Mouse (Mus musculus) limb, embryonic 15.5 days (tissue): Measurements from ENCODE around the gene Sema4b. TPM values are rescaled to one million over a fixed set of nuclear protein-coding genes. Genes with fewer than 3 reads are reported as not detected.

Experiments used
- ATAC-seq: fragments of 200-750 bp; cut with Nextera tagmentation; 2 replicates; pipeline ENCODE4 v1.8.0; 2017; ENCODE audit warnings: low read depth, moderate TSS enrichment; ENCODE audit not compliant: insufficient number of reproducible peaks, low FRiP score, low TSS enrichment
- H3K27ac ChIP-seq: fragments of 300-500 bp; sonication (generic); 2 replicates; pipeline ENCODE4 v1.5.1; 2015; ENCODE audit warnings: moderate library complexity, mild to moderate bottlenecking, inconsistent platforms
- H3K27me3 ChIP-seq: fragments of 300-500 bp; sonication (generic); 2 replicates; pipeline ENCODE4 v1.6.1; 2015; ENCODE audit warnings: inconsistent platforms
- H3K36me3 ChIP-seq: fragments of 300-500 bp; sonication (generic); 2 replicates; pipeline ENCODE4 v1.6.1; 2015; ENCODE audit warnings: inconsistent platforms
- H3K4me1 ChIP-seq: fragments of 300-500 bp; sonication (generic); 2 replicates; pipeline ENCODE4 v1.6.1; 2015; ENCODE audit warnings: inconsistent platforms
- H3K4me2 ChIP-seq: fragments of 300-500 bp; sonication (generic); 2 replicates; pipeline ENCODE4 v1.6.1; 2015; ENCODE audit warnings: mild to moderate bottlenecking, inconsistent platforms
- H3K4me3 ChIP-seq: fragments of 300-500 bp; sonication (generic); 2 replicates; pipeline ENCODE4 v1.5.1; 2015; ENCODE audit warnings: mild to moderate bottlenecking, inconsistent platforms
- H3K9ac ChIP-seq: fragments of 300-500 bp; sonication (generic); 2 replicates; pipeline ENCODE4 v1.6.1; 2015; ENCODE audit warnings: inconsistent platforms
- H3K9me3 ChIP-seq: fragments of 300-500 bp; sonication (generic); 2 replicates; pipeline ENCODE4 v1.6.1; 2016; ENCODE audit warnings: inconsistent platforms
- WGBS: fragments of 180-500 bp; shearing (Covaris S2); methylation state at CpG from one replicate; pipeline ENCODE4 v1.1.7; 2015; 5-methylcytosine and 5-hydroxymethylcytosine counted together
- polyA plus RNA-seq: library from polyadenylated mRNA; unstranded; fragments of >200 nt; fragmentation: Nextera tagmentation; extraction: Ambion mirVana; gene quantifications from 2 replicates; pipeline ENCODE4 v1.2.1, GENCODE M21; 2015

Sema4b gene
- polyA plus RNA-seq, 1 experiment from 2014 or later: 18.1 TPM

- peak overlapping the region; percentile 64 for H3K4me3 ChIP-seq
- no peaks in the 10 kb centered on the region for H3K27me3 ChIP-seq
- peak overlapping the region; percentile 80 for H3K4me2 ChIP-seq
- H3K36me3 ChIP-seq: peaks cover 15% of the 10 kb centered on the region
- no peaks in the 10 kb centered on the region for H3K9me3 ChIP-seq
- under 1% methylated on average over 29 of the region's 29 CpGs for WGBS
- H3K9ac ChIP-seq: peak overlapping the region; percentile 44
- peak overlapping the region; percentile 69 for H3K27ac ChIP-seq
- no peak for ATAC-seq
- H3K4me1 ChIP-seq: peaks cover 16% of the 10 kb centered on the region
Observed at GRCm38 (mm10) chr7:80231971-80232488, 45.4 kb downstream of the Sema4b start.

- H3K27ac ChIP-seq: peak within 1 kb of the TSS; percentile 69
- peaks cover 10% of the 10 kb centered on the region for H3K36me3 ChIP-seq
- no peaks in the 10 kb centered on the region for H3K9me3 ChIP-seq
- H3K4me3 ChIP-seq: peak within 1 kb of the TSS; percentile 64
- H3K27me3 ChIP-seq: no peaks in the 10 kb centered on the region
- ATAC-seq: peak; percentile 98
- H3K9ac ChIP-seq: peak within 1 kb of the TSS; percentile 60
- peak within 1 kb of the TSS; percentile 80 for H3K4me2 ChIP-seq
- under 1% methylated on average over 55 of the region's 56 CpGs for WGBS
- peaks cover 16% of the 10 kb centered on the region for H3K4me1 ChIP-seq
Observed at GRCm38 (mm10) chr7:80232489-80233029, 45.9 kb downstream of the Sema4b start, which contains the start of the genes Cib1 and Gdpgp1. Gene Cib1, minus strand, starts transcription at chr7:80232813. Gene Gdpgp1, plus strand, starts transcription at chr7:80232865.

GRCm38 (mm10) chr7:80233799-80234198 is 47.2 kb downstream of the Sema4b start:
- Histone ChIP-seq H3K4me2 (peak overlapping the region; percentile 80; the same call in 1 of the 2 replicates), H3K4me1 (peaks cover 16% of the 10 kb centered on the region), H3K4me3 (no peak overlapping the region; the same call in 1 of the 2 replicates), H3K27me3 (no peaks in the 10 kb centered on the region), H3K27ac (no peak overlapping the region), H3K9ac (no peak overlapping the region), H3K36me3 (peaks cover 12% of the 10 kb centered on the region), H3K9me3 (no peaks in the 10 kb centered on the region)
- WGBS: 74% methylated on average over 9 of the region's 9 CpGs
- ATAC-seq: no peak

GRCm38 (mm10) chr7:80238542-80238941 is 51.9 kb downstream of the Sema4b start:
- H3K27ac ChIP-seq: no peak overlapping the region
- H3K9ac ChIP-seq: no peak overlapping the region
- H3K4me1 ChIP-seq: peaks cover 6% of the 10 kb centered on the region
- no peak for ATAC-seq
- 92% methylated on average over 10 of the region's 10 CpGs for WGBS
- no peaks in the 10 kb centered on the region for H3K27me3 ChIP-seq
- H3K9me3 ChIP-seq: no peaks in the 10 kb centered on the region
- no peak overlapping the region for H3K4me2 ChIP-seq
- peaks cover 36% of the 10 kb centered on the region for H3K36me3 ChIP-seq
- no peak overlapping the region for H3K4me3 ChIP-seq

- no peak overlapping the region for H3K4me2 ChIP-seq
- no peak for ATAC-seq
- no peak overlapping the region for H3K9ac ChIP-seq
- peaks cover 36% of the 10 kb centered on the region for H3K36me3 ChIP-seq
- no peaks in the 10 kb centered on the region for H3K27me3 ChIP-seq
- WGBS: 82% methylated on average over 4 of the region's 4 CpGs
- H3K9me3 ChIP-seq: no peaks in the 10 kb centered on the region
- no peak overlapping the region for H3K27ac ChIP-seq
- H3K4me3 ChIP-seq: no peak overlapping the region
- H3K4me1 ChIP-seq: 0 out of 2 replicates have a peak, but pooled peaks cover 2% of the 10 kb centered on the region
Observed at GRCm38 (mm10) chr7:80241661-80242060, 55.0 kb downstream of the Sema4b start.

GRCm38 (mm10) chr7:80244851-80245250 is 58.2 kb downstream of the Sema4b start:
- H3K27ac ChIP-seq: no peak overlapping the region
- no peak overlapping the region for H3K9ac ChIP-seq
- no peak overlapping the region for H3K4me2 ChIP-seq
- ATAC-seq: no peak
- no peak overlapping the region for H3K4me3 ChIP-seq
- WGBS: 92% methylated on average over 4 of the region's 4 CpGs
- H3K4me1 ChIP-seq: 0 out of 2 replicates have a peak, but pooled peaks cover 2% of the 10 kb centered on the region
- peaks cover 15% of the 10 kb centered on the region for H3K36me3 ChIP-seq
- no peaks in the 10 kb centered on the region for H3K27me3 ChIP-seq
- H3K9me3 ChIP-seq: no peaks in the 10 kb centered on the region

GRCm38 (mm10) chr7:80246148-80246721 is 59.6 kb downstream of the Sema4b start, which contains the start of gene Ttll13:
Gene Ttll13, plus strand, starts transcription at chr7:80246376.
- peak; percentile 96 for ATAC-seq

GRCm38 (mm10) chr7:80246859-80247258 is 60.2 kb downstream of the Sema4b start:
- H3K36me3 ChIP-seq: 0 out of 2 replicates have a peak, but pooled peaks cover 2% of the 10 kb centered on the region
- no peak overlapping the region for H3K9ac ChIP-seq
- no peaks in the 10 kb centered on the region for H3K9me3 ChIP-seq
- 0 out of 2 replicates have a peak, but pooled peaks cover 2% of the 10 kb centered on the region for H3K4me1 ChIP-seq
- H3K27ac ChIP-seq: no peak overlapping the region
- H3K4me3 ChIP-seq: peak overlapping the region; percentile 66
- 67% methylated on average over 7 of the region's 7 CpGs for whole genome bisulfite sequencing
- no peak for ATAC-seq
- H3K4me2 ChIP-seq: peak overlapping the region; percentile 68
- no peaks in the 10 kb centered on the region for H3K27me3 ChIP-seq

More at GRCm38 (mm10) chr7:80246148-80246721, 59.6 kb downstream of the Sema4b start, which contains the start of gene Ttll13:
- Histone ChIP-seq H3K36me3 (peaks cover 3% of the 10 kb centered on the region; the same call in 1 of the 2 replicates), H3K4me1 (0 out of 2 replicates have a peak, but pooled peaks cover 2% of the 10 kb centered on the region), H3K9ac (peak within 1 kb of the TSS; percentile 44), H3K27ac (peak within 1 kb of the TSS; percentile 74), H3K4me3 (peak within 1 kb of the TSS; percentile 66), H3K9me3 (no peaks in the 10 kb centered on the region), H3K27me3 (no peaks in the 10 kb centered on the region), H3K4me2 (peak within 1 kb of the TSS; percentile 68)
- under 1% methylated on average over 48 of the region's 48 CpGs for WGBS

GRCm38 (mm10) chr7:80252437-80252836 is 65.8 kb downstream of the Sema4b start:
- Histone ChIP-seq H3K4me1 (no peaks in the 10 kb centered on the region), H3K27me3 (peaks cover 10% of the 10 kb centered on the region), H3K9me3 (no peaks in the 10 kb centered on the region), H3K9ac (no peak overlapping the region), H3K4me2 (no peak overlapping the region), H3K4me3 (no peak overlapping the region), H3K27ac (no peak overlapping the region), H3K36me3 (no peaks in the 10 kb centered on the region)
- 77% methylated on average over 7 of the region's 7 CpGs for WGBS
- no peak for ATAC-seq

GRCm38 (mm10) chr7:80252886-80253285 is 66.2 kb downstream of the Sema4b start:
- no peak overlapping the region for H3K4me3 ChIP-seq
- no peak overlapping the region for H3K4me2 ChIP-seq
- WGBS: 81% methylated on average over 11 of the region's 11 CpGs
- peaks cover 10% of the 10 kb centered on the region for H3K27me3 ChIP-seq
- H3K9ac ChIP-seq: no peak overlapping the region
- H3K36me3 ChIP-seq: no peaks in the 10 kb centered on the region
- H3K27ac ChIP-seq: no peak overlapping the region
- H3K4me1 ChIP-seq: no peaks in the 10 kb centered on the region
- ATAC-seq: no peak
- no peaks in the 10 kb centered on the region for H3K9me3 ChIP-seq

- H3K27me3 ChIP-seq: peaks cover 24% of the 10 kb centered on the region
- H3K9ac ChIP-seq: no peak overlapping the region
- no peak for ATAC-seq
- H3K9me3 ChIP-seq: no peaks in the 10 kb centered on the region
- H3K4me1 ChIP-seq: peaks cover 4% of the 10 kb centered on the region
- H3K36me3 ChIP-seq: no peaks in the 10 kb centered on the region
- H3K4me2 ChIP-seq: no peak overlapping the region
- H3K4me3 ChIP-seq: no peak overlapping the region
- no peak overlapping the region for H3K27ac ChIP-seq
- 72% methylated on average over 2 of the region's 2 CpGs for WGBS
Observed at GRCm38 (mm10) chr7:80255981-80256380, 69.3 kb downstream of the Sema4b start.

GRCm38 (mm10) chr7:80257706-80258105 is 71.1 kb downstream of the Sema4b start:
- H3K9ac ChIP-seq: no peak overlapping the region
- peaks cover 24% of the 10 kb centered on the region for H3K27me3 ChIP-seq
- ATAC-seq: no peak
- peaks cover 13% of the 10 kb centered on the region for H3K4me1 ChIP-seq
- no peaks in the 10 kb centered on the region for H3K9me3 ChIP-seq
- H3K36me3 ChIP-seq: no peaks in the 10 kb centered on the region
- H3K27ac ChIP-seq: no peak overlapping the region
- 47% methylated on average over 2 of the region's 2 CpGs for WGBS
- H3K4me2 ChIP-seq: no peak overlapping the region
- no peak overlapping the region for H3K4me3 ChIP-seq
